Mouse (Mus musculus): ENCODE results near the gene Slc7a15.

Slc7a15 gene

GRCm38 (mm10) chr12:8510317-8510988 is 88.4 kb downstream of the Slc7a15 start:
- in situ Hi-C loops (cut with MboI, MseI) = no loop called here

DNA sequence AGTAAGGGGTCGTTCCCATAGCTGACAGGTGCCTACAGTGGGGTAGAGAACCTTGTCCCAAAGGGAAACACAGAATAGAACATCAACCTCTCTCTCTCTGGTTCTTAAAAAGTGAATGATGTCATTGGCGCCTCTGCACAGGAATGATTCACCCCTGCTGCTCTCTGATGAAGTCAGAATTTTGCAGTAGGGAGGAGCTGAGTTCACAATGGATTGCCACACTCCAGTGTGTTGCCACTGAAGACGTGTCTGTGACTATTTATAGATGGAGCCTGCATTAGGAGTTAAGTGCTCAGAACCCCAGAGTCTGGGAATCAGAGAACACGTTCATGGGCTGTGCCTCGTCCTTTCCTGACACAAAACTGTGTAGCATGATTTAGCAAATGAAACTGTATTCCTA is 89.2 kb downstream of the Slc7a15 start:
- in situ Hi-C loops (cut with MboI, MseI) = no loop called here

- in situ Hi-C loops (cut with MboI, MseI) = no loop called here
These were observed 91.7 kb downstream of the Slc7a15 start for GRCm38 (mm10) chr12:8506954-8507707.

- in situ Hi-C loops (cut with MboI, MseI) = loop anchor here (5.0 kb wide), 1 partner anchor 182 kb away; no protein-coding TSS in a partner anchor
These were observed 94.7 kb downstream of the Slc7a15 start for GRCm38 (mm10) chr12:8504131-8504530.

DNA sequence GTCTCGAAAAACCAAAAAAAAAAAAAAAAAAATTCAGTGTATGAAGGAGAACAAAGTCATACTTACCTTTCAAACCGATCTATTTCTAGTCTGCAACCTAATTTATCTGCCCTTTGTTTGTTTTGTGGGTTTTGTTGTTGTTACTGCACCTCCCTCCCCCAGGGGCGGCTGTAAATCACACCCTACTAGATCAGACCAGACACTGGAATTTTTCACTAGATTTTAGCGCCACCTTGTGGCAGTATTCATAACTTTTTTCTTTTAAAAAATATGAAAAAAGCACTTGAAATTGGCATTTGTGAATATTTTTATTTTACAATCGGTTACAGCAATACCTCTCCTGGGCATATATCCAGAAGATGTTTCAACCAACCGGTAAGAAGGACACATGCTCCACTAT is 96.3 kb downstream of the Slc7a15 start:
- in situ Hi-C loops (cut with MboI, MseI) = loop anchor here (5.0 kb wide), 1 partner anchor 180 kb away; no protein-coding TSS in a partner anchor

- in situ Hi-C loops (cut with MboI, MseI) = loop anchor here (5.0 kb wide), 1 partner anchor 179 kb away; no protein-coding TSS in a partner anchor
These were observed 97.1 kb downstream of the Slc7a15 start for GRCm38 (mm10) chr12:8501571-8502305.

DNA sequence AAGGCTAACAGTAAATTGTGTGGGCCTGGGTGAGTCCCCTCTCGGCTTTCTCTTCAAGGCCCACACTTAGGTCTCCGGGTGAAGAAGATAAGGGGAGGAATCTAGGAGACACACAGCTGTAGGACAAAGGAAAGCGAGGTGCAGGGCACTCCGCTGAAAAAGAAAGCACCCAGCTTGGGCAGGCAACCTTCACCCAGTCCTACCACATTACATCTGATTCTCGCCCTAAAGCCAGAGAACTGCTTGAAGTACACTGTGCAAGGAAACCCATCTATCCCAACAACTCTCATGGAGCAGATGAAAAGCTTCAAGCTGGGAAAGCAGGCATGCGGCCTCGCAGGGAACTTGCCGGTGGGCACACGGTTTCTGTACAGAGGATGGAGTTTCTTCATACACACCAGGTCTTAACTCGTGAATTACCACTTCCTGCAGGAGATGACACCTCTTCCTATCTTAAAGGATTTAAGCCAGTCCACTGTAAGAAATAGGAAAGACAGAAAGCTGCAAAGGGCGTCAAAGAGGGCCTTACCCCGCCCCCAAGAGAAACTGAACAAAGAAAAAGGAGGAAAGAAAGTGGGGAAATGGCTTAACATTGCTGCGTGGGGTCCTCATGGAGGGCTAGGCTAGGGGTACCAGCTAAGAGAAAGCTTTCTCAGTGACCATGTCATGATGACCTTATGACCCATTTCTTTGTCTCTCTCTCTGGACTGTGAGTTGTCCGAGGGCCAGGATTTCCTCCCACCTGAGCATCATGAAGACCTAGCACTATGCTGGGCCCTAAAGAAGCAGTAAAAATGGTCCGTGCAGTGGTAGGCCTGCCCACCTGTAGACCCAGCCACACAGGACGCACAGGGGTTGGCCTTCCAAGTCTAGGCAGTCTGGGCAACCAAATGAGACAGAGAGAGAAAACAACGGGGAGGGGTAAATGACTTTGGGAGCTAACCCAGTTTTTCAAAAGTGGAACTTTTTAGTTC is 98.0 kb downstream of the Slc7a15 start:
- in situ Hi-C loops (cut with MboI, MseI) = loop anchor here (5.0 kb wide), 1 partner anchor 179 kb away; no protein-coding TSS in a partner anchor

GRCm38 (mm10) chr12:8499871-8500596 is 98.8 kb downstream of the Slc7a15 start, which contains the start of gene Rhob:
Gene Rhob (minus strand): TSS chr12:8500009.
- in situ Hi-C loops (cut with MboI, MseI) = loop anchor here (5.0 kb wide), 1 partner anchor 178 kb away; no protein-coding TSS in a partner anchor

- in situ Hi-C loops (cut with MboI, MseI) = no loop called here
These were observed 99.6 kb downstream of the Slc7a15 start for GRCm38 (mm10) chr12:8499001-8499870.

- in situ Hi-C loops (cut with MboI, MseI) = no loop called here
These were observed 100.3 kb downstream of the Slc7a15 start for GRCm38 (mm10) chr12:8498591-8499000.

DNA sequence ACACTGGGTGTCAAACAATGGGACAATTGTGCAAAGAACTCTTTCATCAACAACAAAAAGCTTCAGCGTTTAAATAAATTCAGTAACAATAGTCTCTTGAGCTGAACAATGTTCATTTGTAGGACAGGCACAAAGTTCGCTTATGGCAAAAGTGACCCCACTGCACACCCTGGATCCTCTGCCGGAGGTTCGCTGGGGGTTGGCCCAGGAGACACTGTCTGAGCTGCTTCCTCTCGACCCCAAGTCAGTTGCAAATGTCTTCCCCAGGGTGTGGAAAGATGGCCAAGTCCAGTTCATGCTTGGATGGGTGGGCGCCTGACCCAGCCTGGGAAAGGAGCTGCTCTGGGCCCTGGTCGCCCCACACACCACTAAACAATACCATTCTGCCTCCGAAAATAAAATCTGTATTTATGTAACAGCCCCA is 100.7 kb downstream of the Slc7a15 start:
- in situ Hi-C loops (cut with MboI, MseI) = no loop called here

- in situ Hi-C loops (cut with MboI, MseI) = no loop called here
These were observed 101.6 kb downstream of the Slc7a15 start for GRCm38 (mm10) chr12:8497314-8497706.

DNA sequence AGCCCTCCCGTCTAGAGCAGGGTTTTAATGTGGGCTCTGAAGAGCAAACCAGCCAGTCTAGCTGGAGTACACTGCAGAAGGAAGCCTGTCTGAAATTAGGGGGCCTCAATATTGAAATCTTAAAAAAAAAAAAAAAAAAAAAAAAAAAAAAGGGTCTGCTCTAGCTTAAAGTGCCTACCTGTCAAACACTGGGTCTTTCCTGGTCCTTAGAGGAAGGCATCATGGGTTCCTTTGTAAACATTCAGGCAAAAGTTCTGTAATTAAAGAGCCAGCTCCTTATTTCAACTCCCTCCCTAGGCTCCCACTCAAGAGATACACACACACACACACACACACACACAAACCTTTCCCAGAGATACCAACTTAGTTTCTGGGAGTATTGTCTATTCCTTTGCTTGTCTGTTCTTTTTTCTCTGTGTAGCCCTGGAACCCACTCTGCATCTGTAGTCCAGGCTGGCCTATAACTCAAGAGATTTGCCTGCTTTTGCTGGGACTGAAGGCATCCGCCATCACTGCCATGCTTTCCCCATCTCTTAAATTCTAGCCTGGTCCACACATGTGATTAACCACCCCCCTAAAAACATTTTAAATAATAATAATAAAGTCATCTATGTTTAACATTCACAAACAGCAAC is 102.1 kb downstream of the Slc7a15 start:
- in situ Hi-C loops (cut with MboI, MseI) = no loop called here

GRCm38 (mm10) chr12:8495881-8496678 is 102.8 kb downstream of the Slc7a15 start:
- in situ Hi-C loops (cut with MboI, MseI) = no loop called here

DNA sequence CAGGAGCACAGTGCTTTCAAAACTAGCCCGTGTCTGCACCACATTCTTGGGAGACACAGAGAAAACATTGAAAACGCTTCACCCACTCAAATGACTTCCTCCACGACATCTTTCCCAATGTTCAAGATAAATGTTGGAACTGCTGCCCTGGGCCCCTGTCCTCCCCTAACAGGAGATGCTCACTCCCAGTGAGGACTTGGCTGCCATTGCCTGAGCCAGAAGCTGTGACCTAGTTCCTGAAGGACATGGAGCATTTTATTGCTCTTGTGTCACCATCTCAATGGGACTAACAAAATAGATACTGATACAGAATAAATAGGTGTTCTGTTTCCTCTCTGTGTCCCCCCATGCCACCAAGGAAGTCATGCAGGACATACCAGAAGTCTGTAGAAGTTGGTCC is 104.2 kb downstream of the Slc7a15 start:
- in situ Hi-C loops (cut with MboI, MseI) = no loop called here

DNA sequence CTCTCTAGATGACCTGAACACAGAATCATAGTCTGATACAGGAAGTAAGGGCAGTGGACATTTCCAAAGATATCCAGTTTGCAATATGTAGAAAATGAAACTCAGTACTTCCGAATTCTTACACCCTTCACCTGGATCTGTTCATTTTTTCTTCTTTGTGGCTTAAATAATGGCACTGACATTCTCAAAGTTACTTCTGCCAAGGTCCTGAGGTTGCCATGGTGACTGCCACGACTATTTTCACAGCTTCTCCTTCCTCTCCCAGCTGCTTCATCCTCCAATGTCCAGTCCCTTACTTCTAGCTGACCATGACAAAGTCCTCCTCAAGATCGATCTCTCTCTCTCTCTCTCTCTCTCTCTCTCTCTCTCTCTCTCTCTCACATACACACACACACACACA is 105.5 kb downstream of the Slc7a15 start:
- in situ Hi-C loops (cut with MboI, MseI) = no loop called here

- in situ Hi-C loops (cut with MboI, MseI) = no loop called here
These were observed 109.8 kb downstream of the Slc7a15 start for GRCm38 (mm10) chr12:8489098-8489497.

- in situ Hi-C loops (cut with MboI, MseI) = no loop called here
These were observed 110.2 kb downstream of the Slc7a15 start for GRCm38 (mm10) chr12:8488652-8488980.

All from regulatory T cell (primary cell).